Mouse (Mus musculus) bone marrow macrophage, adult 2 months (primary cell): ENCODE measurements around the gene Cep89.

Experiments used
- CTCF ChIP-seq: IDR thresholded peaks from 2 replicates; pipeline ENCODE4 v1.5.1; 2012; ENCODE audit warnings: low read depth, mild to moderate bottlenecking, low read length, moderate library complexity
- POLR2A ChIP-seq: IDR thresholded peaks from 2 replicates; pipeline ENCODE4 v1.6.1; 2012; ENCODE audit warnings: mild to moderate bottlenecking, low read depth, low read length, borderline replicate concordance

DNA sequence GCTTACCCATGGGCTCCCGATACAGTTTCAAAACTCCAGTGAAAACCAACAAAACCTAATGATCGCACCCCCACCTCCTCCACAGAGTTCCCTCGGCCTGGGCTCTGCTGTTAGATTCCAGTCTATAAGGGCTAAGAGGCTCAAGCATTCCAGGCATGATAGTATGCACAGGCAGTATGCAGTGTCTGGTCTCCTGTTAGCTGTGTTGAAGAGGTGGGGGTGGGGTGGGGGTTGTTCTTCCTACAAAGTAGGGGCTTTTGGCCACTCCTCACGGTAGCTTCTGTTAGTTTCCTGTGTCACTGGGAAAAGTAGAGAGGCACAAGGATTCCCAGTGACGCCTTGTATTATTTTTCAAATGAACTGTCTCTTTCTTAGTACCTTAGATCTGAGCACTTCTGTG lies 34.6 kb upstream of the Cep89 start:
- TF ChIP-seq POLR2A, result no peak
- TF ChIP-seq CTCF, result no peak
